Mouse (Mus musculus) urinary bladder, adult 2 months (tissue): ENCODE results near the gene AL607142.1. TPM values are rescaled to one million over a fixed set of nuclear protein-coding genes. Genes with fewer than 3 reads are reported as not detected.
A peak's percentile ranks its signal among the peaks of the same experiment; 100 is the strongest.

Experiments
- DNase-seq: peaks from one replicate; pipeline ENCODE4 v3.0.0; 2022; ENCODE audit warnings: low spot score
- polyA plus RNA-seq: library from polyadenylated mRNA; depleted of rRNA; stranded (reverse); fragments of >200 nt; gene quantifications from 2 replicates; pipeline ENCODE4 v1.2.3, GENCODE M21; 2012; rRNA removed

AL607142.1 gene
- polyA plus RNA-seq, 1 experiment = not detected

DNA sequence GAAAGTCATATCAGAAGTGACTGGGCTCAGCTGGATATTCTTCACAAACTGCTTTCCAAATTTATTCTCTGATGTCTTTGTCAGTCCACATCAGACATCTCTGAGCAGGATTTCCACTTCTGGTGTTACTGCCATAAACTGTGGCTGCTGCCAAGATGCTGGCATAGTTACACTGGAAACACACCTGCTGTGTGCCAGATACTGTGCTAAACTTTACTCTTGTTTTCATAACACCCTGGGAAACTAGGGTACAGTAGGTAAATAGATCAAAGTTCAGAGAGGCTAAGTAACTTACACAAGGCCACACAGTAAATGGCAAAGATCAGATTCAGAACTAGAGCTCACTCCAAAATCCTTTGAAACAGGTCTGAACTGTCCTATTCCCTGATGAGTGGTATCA is 36.4 kb downstream of the AL607142.1 start:
- no peak for DNase-seq

GRCm38 (mm10) chr4:120104599-120104998 is 39.8 kb downstream of the AL607142.1 start:
- DNase-seq = peak; percentile 39

GRCm38 (mm10) chr4:120106362-120106761 is 41.6 kb downstream of the AL607142.1 start:
- DNase-seq = peak; percentile 13

DNA sequence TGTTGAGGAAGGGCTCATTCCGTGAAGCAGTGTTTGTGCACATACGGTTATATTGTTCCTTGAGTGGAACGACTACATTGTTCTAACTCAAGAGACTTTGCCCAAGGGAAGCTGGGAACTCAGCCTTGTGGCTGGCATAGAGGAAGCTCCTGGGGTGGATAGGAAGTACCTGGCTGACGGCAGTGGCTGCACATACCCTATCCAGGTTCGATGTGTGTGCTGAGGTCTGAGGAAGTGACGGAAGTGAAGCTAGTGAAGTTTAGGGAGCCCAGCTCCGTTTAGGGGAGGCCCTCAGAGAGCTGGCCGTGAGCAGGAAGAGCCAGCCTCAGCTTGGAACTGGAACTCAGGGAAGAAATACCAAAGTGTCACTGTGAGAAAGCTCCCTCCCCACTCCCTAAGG is 43.0 kb downstream of the AL607142.1 start:
- DNase-seq = peak; percentile 14

DNA sequence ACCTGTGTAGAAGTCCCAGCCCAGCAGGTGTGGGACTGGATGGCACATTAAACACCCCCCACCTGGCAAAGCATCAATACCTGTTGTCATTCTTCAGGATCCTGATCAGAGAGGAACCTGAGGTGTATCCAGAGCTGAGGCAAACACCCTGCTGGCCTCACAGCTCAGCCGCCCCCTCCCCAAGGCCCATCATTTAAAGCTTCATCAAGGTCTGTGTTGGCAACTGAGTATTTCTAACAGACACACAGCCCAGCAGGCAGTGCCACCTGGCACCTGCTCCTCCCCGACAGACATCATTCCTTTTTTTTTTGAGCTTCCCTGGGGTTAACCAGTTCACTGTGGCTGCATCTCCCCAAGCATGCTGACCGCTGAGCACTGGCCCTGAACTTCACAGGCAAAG is 50.7 kb downstream of the AL607142.1 start:
- DNase-seq = no peak

GRCm38 (mm10) chr4:120116312-120116711 is 51.5 kb downstream of the AL607142.1 start:
- DNase-seq = no peak

GRCm38 (mm10) chr4:120120276-120120675 is 55.5 kb downstream of the AL607142.1 start:
- no peak for DNase-seq

- DNase-seq = no peak
These were observed 59.9 kb downstream of the AL607142.1 start for GRCm38 (mm10) chr4:120124656-120125055.

GRCm38 (mm10) chr4:120126047-120126446 is 61.3 kb downstream of the AL607142.1 start:
- DNase-seq = no peak

DNA sequence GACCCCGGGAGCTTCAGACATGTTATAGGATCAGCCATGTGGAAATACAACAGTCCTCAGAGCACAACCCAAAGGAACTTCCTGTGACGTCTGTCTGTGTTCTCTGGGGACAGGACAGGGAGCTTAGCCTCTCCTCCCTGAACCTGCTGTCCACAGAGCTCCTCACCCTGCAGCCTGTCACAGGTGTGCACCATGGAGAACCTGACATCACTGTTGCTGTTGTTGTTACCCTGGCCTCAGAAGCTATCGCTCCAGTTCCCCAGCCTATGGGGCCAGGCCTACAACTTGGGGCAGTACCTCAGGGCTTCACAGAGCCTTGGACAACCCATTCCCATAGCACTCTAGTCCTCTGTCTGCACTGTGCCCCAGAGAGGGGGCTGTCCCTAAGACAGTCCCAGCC is 62.5 kb downstream of the AL607142.1 start:
- DNase-seq = no peak

GRCm38 (mm10) chr4:120128033-120128432 is 63.2 kb downstream of the AL607142.1 start:
- no peak for DNase-seq

- no peak for DNase-seq
These were observed 64.6 kb downstream of the AL607142.1 start for GRCm38 (mm10) chr4:120129233-120129885.

- no peak for DNase-seq
These were observed 66.1 kb downstream of the AL607142.1 start for GRCm38 (mm10) chr4:120130926-120131325.

- peak; percentile 52 for DNase-seq
These were observed 66.8 kb downstream of the AL607142.1 start for GRCm38 (mm10) chr4:120131441-120132220.

GRCm38 (mm10) chr4:120134223-120134622 is 69.4 kb downstream of the AL607142.1 start:
- DNase-seq = no peak

GRCm38 (mm10) chr4:120141810-120142209 is 77.0 kb downstream of the AL607142.1 start:
- no peak for DNase-seq

- DNase-seq = no peak
These were observed 78.1 kb downstream of the AL607142.1 start for GRCm38 (mm10) chr4:120142905-120143304.

Other genes starting within 250 kb of the AL607142.1 start
- 0.10 and 0.24 TPM in 2 replicates for gene Edn2, start 96.2 kb downstream of the AL607142.1 start, polyA plus RNA-seq
- 2.2 and 2.6 TPM in 2 replicates for gene Foxo6, start 222.4 kb downstream of the AL607142.1 start, polyA plus RNA-seq